Mouse (Mus musculus): ENCODE data around the gene Slc30a9. TPM values are rescaled to one million over a fixed set of nuclear protein-coding genes. Genes with fewer than 3 reads are reported as not detected.

Slc30a9 gene
- polyA plus RNA-seq, 1 experiment from 2014 or later, result 54.0 TPM

GRCm38 (mm10) chr5:67266106-67266505, 40.6 kb upstream of the Slc30a9 start:
- ATAC-seq (ENCODE audit: low FRiP score, low TSS enrichment) (no peak), DNase-seq (ENCODE audit: low spot score) (no peak)
- H3K9ac ChIP-seq (ENCODE audit: low read length), result no peak overlapping the region
- H3K4me2 ChIP-seq (replicated peaks; ENCODE audit: low read depth), result no peak overlapping the region
- TF ChIP-seq CTCF (IDR thresholded peaks at IDR 0.05; ENCODE audit: low read depth), result peak; percentile 55
- TF ChIP-seq EP300 (optimal IDR thresholded peaks at IDR 0.05), result no peak
- H3K27me3 ChIP-seq (ENCODE audit: control insufficient read depth, insufficient read depth, low read length), result no peaks in the 10 kb centered on the region
- H3K27ac ChIP-seq (replicated peaks), result no peak overlapping the region
- H3K36me3 ChIP-seq (ENCODE audit: control insufficient read depth, insufficient read depth, low read length), result peaks cover 14% of the 10 kb centered on the region
- H3K9me3 ChIP-seq (ENCODE audit: control insufficient read depth, low read length), result no peaks in the 10 kb centered on the region
- WGBS, result 93% methylated on average over 1 of the region's 1 CpGs
- H3K4me1 ChIP-seq (replicated peaks; ENCODE audit: control insufficient read depth, insufficient read depth), result no peaks in the 10 kb centered on the region
- H3K4me3 ChIP-seq (ENCODE audit: low read depth, low read length), result no peak overlapping the region

GRCm38 (mm10) chr5:67269309-67269708, 37.4 kb upstream of the Slc30a9 start:
- TF ChIP-seq CTCF (IDR thresholded peaks at IDR 0.05; ENCODE audit: low read depth), result no peak
- TF ChIP-seq EP300 (optimal IDR thresholded peaks at IDR 0.05), result no peak
- Histone ChIP-seq H3K27ac (replicated peaks) (no peak overlapping the region), H3K36me3 (ENCODE audit: control insufficient read depth, insufficient read depth, low read length) (peaks cover 11% of the 10 kb centered on the region), H3K9me3 (ENCODE audit: control insufficient read depth, low read length) (no peaks in the 10 kb centered on the region), H3K27me3 (ENCODE audit: control insufficient read depth, insufficient read depth, low read length) (no peaks in the 10 kb centered on the region), H3K4me2 (replicated peaks; ENCODE audit: low read depth) (no peak overlapping the region), H3K4me3 (ENCODE audit: low read depth, low read length) (no peak overlapping the region), H3K9ac (ENCODE audit: low read length) (no peak overlapping the region), H3K4me1 (replicated peaks; ENCODE audit: control insufficient read depth, insufficient read depth) (no peaks in the 10 kb centered on the region)
- no peak for ATAC-seq (ENCODE audit: low FRiP score, low TSS enrichment)
- 91% methylated on average over 8 of the region's 8 CpGs for WGBS
- DNase-seq (ENCODE audit: low spot score), result no peak

GRCm38 (mm10) chr5:67279407-67279806, 27.3 kb upstream of the Slc30a9 start:
- no peak for ATAC-seq (ENCODE audit: low FRiP score, low TSS enrichment)

GRCm38 (mm10) chr5:67279840-67280239, 26.9 kb upstream of the Slc30a9 start:
- 93% methylated on average over 4 of the region's 4 CpGs for WGBS
- TF ChIP-seq CTCF (IDR thresholded peaks at IDR 0.05; ENCODE audit: low read depth) (no peak), EP300 (optimal IDR thresholded peaks at IDR 0.05) (no peak)

More at GRCm38 (mm10) chr5:67279407-67279806, 27.3 kb upstream of the Slc30a9 start:
- Histone ChIP-seq H3K4me1 (replicated peaks; ENCODE audit: control insufficient read depth, insufficient read depth) (no peaks in the 10 kb centered on the region), H3K9me3 (ENCODE audit: control insufficient read depth, low read length) (no peaks in the 10 kb centered on the region), H3K4me2 (replicated peaks; ENCODE audit: low read depth) (no peak overlapping the region), H3K27me3 (ENCODE audit: control insufficient read depth, insufficient read depth, low read length) (no peaks in the 10 kb centered on the region), H3K27ac (replicated peaks) (no peak overlapping the region), H3K4me3 (ENCODE audit: low read depth, low read length) (no peak overlapping the region), H3K9ac (ENCODE audit: low read length) (no peak overlapping the region), H3K36me3 (ENCODE audit: control insufficient read depth, insufficient read depth, low read length) (peaks cover 3% of the 10 kb centered on the region; the same call in 1 of the 2 replicates)
- DNase-seq (ENCODE audit: low spot score), result no peak
- TF ChIP-seq CTCF (IDR thresholded peaks at IDR 0.05; ENCODE audit: low read depth) (no peak), EP300 (optimal IDR thresholded peaks at IDR 0.05) (no peak)
- 82% methylated on average over 9 of the region's 9 CpGs for WGBS

GRCm38 (mm10) chr5:67280400-67280799, 26.4 kb upstream of the Slc30a9 start:
- 97% methylated on average over 4 of the region's 4 CpGs for WGBS
- Histone ChIP-seq H3K4me2 (replicated peaks; ENCODE audit: low read depth) (no peak overlapping the region), H3K4me1 (replicated peaks; ENCODE audit: control insufficient read depth, insufficient read depth) (no peaks in the 10 kb centered on the region), H3K4me3 (ENCODE audit: low read depth, low read length) (no peak overlapping the region), H3K9ac (ENCODE audit: low read length) (no peak overlapping the region), H3K36me3 (ENCODE audit: control insufficient read depth, insufficient read depth, low read length) (peaks cover 5% of the 10 kb centered on the region; the same call in 1 of the 2 replicates), H3K27ac (replicated peaks) (no peak overlapping the region), H3K9me3 (ENCODE audit: control insufficient read depth, low read length) (no peaks in the 10 kb centered on the region), H3K27me3 (ENCODE audit: control insufficient read depth, insufficient read depth, low read length) (no peaks in the 10 kb centered on the region)
- DNase-seq (ENCODE audit: low spot score) (no peak), ATAC-seq (ENCODE audit: low FRiP score, low TSS enrichment) (no peak)
- TF ChIP-seq CTCF (IDR thresholded peaks at IDR 0.05; ENCODE audit: low read depth) (no peak), EP300 (optimal IDR thresholded peaks at IDR 0.05) (no peak)

More at GRCm38 (mm10) chr5:67279840-67280239, 26.9 kb upstream of the Slc30a9 start:
- Histone ChIP-seq H3K4me1 (replicated peaks; ENCODE audit: control insufficient read depth, insufficient read depth) (no peaks in the 10 kb centered on the region), H3K36me3 (ENCODE audit: control insufficient read depth, insufficient read depth, low read length) (peaks cover 5% of the 10 kb centered on the region; the same call in 1 of the 2 replicates), H3K9me3 (ENCODE audit: control insufficient read depth, low read length) (no peaks in the 10 kb centered on the region), H3K27me3 (ENCODE audit: control insufficient read depth, insufficient read depth, low read length) (no peaks in the 10 kb centered on the region), H3K4me2 (replicated peaks; ENCODE audit: low read depth) (no peak overlapping the region), H3K9ac (ENCODE audit: low read length) (no peak overlapping the region), H3K27ac (replicated peaks) (no peak overlapping the region), H3K4me3 (ENCODE audit: low read depth, low read length) (no peak overlapping the region)
- DNase-seq (ENCODE audit: low spot score) (no peak), ATAC-seq (ENCODE audit: low FRiP score, low TSS enrichment) (no peak)

GRCm38 (mm10) chr5:67295029-67295428, 11.7 kb upstream of the Slc30a9 start:
- Histone ChIP-seq H3K9me3 (ENCODE audit: control insufficient read depth, low read length) (no peaks in the 10 kb centered on the region), H3K9ac (ENCODE audit: low read length) (no peak overlapping the region), H3K4me1 (replicated peaks; ENCODE audit: control insufficient read depth, insufficient read depth) (no peaks in the 10 kb centered on the region), H3K4me3 (ENCODE audit: low read depth, low read length) (no peak overlapping the region), H3K27ac (replicated peaks) (no peak overlapping the region), H3K4me2 (replicated peaks; ENCODE audit: low read depth) (no peak overlapping the region), H3K36me3 (ENCODE audit: control insufficient read depth, insufficient read depth, low read length) (no peaks in the 10 kb centered on the region), H3K27me3 (ENCODE audit: control insufficient read depth, insufficient read depth, low read length) (no peaks in the 10 kb centered on the region)
- no peak for ATAC-seq (ENCODE audit: low FRiP score, low TSS enrichment)
- WGBS, result 44% methylated on average over 3 of the region's 3 CpGs
- DNase-seq (ENCODE audit: low spot score), result no peak
- no peak for TF ChIP-seq CTCF (IDR thresholded peaks at IDR 0.05; ENCODE audit: low read depth)
- TF ChIP-seq EP300 (optimal IDR thresholded peaks at IDR 0.05), result no peak
